Mouse (Mus musculus) midbrain, postnatal 0 days (tissue): ENCODE results near the gene Grifin. TPM values are rescaled to one million over a fixed set of nuclear protein-coding genes. Genes with fewer than 3 reads are reported as not detected.

Experiments
- ATAC-seq: fragments of 200-750 bp; cut with Nextera tagmentation; 2 replicates; pipeline ENCODE4 v1.8.0; 2017; ENCODE audit warnings: moderate number of reproducible peaks, mild to moderate bottlenecking, moderate TSS enrichment, moderate library complexity; ENCODE audit not compliant: low FRiP score
- DNase-seq: peaks from one replicate; pipeline ENCODE4 v3.0.0-alpha.2; 2015; ENCODE audit warnings: low spot score
- H3K27ac ChIP-seq: fragments of 300-500 bp; sonication (generic); 2 replicates; pipeline ENCODE4 v1.5.1; 2014; ENCODE audit warnings: low read depth, mild to moderate bottlenecking, low read length, mixed read lengths
- H3K27me3 ChIP-seq: fragments of 300-500 bp; sonication (generic); 2 replicates; pipeline ENCODE4 v1.6.1; 2014; ENCODE audit warnings: low read length, control low read depth, mixed read lengths; ENCODE audit not compliant: insufficient read depth
- H3K36me3 ChIP-seq: fragments of 300-500 bp; sonication (generic); 2 replicates; pipeline ENCODE4 v1.6.1; 2014; ENCODE audit warnings: low read length, control low read depth, mixed read lengths; ENCODE audit not compliant: insufficient read depth
- H3K4me1 ChIP-seq: fragments of 300-500 bp; sonication (generic); 2 replicates; pipeline ENCODE4 v1.6.1; 2014; ENCODE audit warnings: mild to moderate bottlenecking, control low read depth, antibody characterized with exemption, low read length, mixed read lengths; ENCODE audit not compliant: insufficient read depth
- H3K4me2 ChIP-seq: fragments of 300-500 bp; sonication (generic); 2 replicates; pipeline ENCODE4 v1.6.1; 2014; ENCODE audit warnings: low read depth, mild to moderate bottlenecking, low read length, mixed read lengths; ENCODE audit not compliant: poor library complexity, severe bottlenecking
- H3K4me3 ChIP-seq: fragments of 300-500 bp; sonication (generic); 2 replicates; pipeline ENCODE4 v1.5.1; 2014; ENCODE audit warnings: low read depth, mild to moderate bottlenecking, low read length, moderate library complexity
- H3K9ac ChIP-seq: fragments of 300-500 bp; sonication (generic); replicated peaks from 2 replicates; pipeline ENCODE4 v1.6.1; 2014; ENCODE audit warnings: mild to moderate bottlenecking, low read length, moderate library complexity, mixed read lengths; ENCODE audit not compliant: poor library complexity, severe bottlenecking
- H3K9me3 ChIP-seq: fragments of 300-500 bp; sonication (generic); 2 replicates; pipeline ENCODE4 v1.6.1; 2016; ENCODE audit warnings: low read length, control low read depth
- CTCF ChIP-seq: IDR thresholded peaks from 2 replicates; pipeline ENCODE4 v1.5.1; 2016; ENCODE audit warnings: antibody characterized with exemption, mild to moderate bottlenecking
- WGBS: fragments of 180-500 bp; shearing (Covaris S2); extraction: QIAGEN DNeasy Blood & Tissue Kit; methylation state at CpG from one replicate; pipeline ENCODE4 v1.1.7; 2014; 5-methylcytosine and 5-hydroxymethylcytosine counted together
- polyA plus RNA-seq: library from polyadenylated mRNA; unstranded; fragments of >200 nt; fragmentation: Nextera tagmentation; extraction: Ambion mirVana; gene quantifications from 2 replicates; pipeline ENCODE4 v1.2.1, GENCODE M21; 2015
- total RNA-seq: library from RNA; depleted of rRNA; stranded (reverse); fragments of >200 nt; gene quantifications from 2 replicates; pipeline ENCODE4 v1.2.3, GENCODE M21; 2014

Grifin gene
- total and polyA plus RNA-seq, 2 experiments from 2014 or later, result not detected

DNA sequence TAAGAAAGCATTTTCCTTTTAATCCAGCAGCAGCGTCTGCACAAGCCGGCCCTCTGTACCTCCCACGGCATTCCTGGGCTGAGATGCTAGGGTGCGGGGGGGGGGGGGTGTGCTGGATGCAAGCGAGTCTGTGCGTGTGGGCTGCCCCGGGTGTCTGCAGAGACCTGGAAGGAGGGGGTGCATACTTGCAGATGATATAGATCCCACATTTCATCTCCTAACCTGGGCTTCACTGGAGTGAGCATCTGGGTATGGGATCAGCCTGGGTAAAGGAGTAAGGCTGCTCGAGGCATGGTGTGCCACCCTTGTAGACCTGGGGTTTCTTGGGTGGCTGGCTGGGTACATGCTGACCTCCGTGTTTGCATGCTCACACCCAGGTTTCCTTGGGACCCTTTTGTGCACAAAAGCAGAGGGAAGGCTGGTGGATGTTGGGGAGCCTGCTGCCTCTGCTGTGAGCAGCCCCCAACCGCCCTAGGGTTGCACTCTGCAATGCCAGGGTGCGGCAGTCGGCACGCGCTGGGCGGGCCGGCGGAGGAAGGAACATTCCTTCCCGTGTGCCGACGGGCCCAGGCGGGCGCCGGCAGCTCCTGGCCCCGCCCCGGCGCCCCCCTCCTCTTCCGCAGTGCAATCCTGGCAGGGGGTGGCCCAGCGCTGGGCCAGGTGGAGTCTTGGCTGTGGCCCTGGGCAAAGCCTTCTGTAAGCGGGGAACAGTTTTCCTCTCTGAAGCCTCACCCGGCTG lies 45.6 kb upstream of the Grifin start:
- Histone ChIP-seq H3K9ac (peak overlapping the region; percentile 57), H3K4me1 (peaks cover 19% of the 10 kb centered on the region), H3K4me2 (peak overlapping the region; percentile 94), H3K4me3 (peak overlapping the region; percentile 52), H3K9me3 (no peaks in the 10 kb centered on the region), H3K36me3 (no peaks in the 10 kb centered on the region), H3K27ac (peak overlapping the region; percentile 68), H3K27me3 (peaks cover 22% of the 10 kb centered on the region)
- ATAC-seq (no peak), DNase-seq (no peak)
- WGBS, result 5% methylated on average over 27 of the region's 30 CpGs
- TF ChIP-seq CTCF, result no peak

DNA sequence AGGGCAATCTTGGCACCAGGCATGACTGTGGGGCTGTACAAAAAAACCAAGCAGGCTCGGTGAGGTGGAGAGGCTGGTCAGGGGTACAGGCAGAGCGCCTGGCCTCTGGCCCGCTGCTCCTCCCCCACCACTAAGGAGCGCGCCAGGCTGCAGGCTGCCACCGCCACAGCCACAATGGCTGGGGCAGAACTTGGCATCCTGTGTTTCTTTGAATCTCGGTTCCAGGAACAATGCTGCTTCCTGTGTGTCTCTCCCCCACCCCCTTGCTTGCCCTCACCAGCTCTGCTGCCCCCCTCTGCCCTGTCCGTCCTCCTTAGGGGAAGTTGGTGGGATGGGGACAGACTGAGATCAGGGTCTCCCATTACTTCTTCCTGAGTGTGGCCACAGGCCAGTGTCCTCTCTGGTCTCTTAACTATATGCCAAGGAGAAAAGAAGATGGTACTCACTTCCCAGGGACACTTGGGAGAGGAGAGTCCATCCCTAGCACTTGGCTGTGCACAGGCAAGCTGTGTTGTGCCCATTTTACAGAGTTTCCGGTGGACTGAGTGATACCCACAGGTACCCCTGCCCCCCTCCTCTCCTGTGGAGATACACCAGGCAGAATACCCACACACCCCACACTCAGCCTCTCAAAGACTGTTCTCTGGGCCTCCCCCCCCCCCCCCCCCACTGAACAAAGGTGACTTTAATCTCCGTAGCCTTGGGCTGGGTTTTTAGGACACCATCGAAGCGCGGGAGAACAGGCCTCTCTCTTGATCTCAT lies 44.8 kb upstream of the Grifin start:
- peak overlapping the region; percentile 52 for H3K4me3 ChIP-seq
- H3K4me2 ChIP-seq, result peak overlapping the region; percentile 94
- H3K4me1 ChIP-seq, result peaks cover 17% of the 10 kb centered on the region
- no peaks in the 10 kb centered on the region for H3K9me3 ChIP-seq
- no peak for TF ChIP-seq CTCF
- DNase-seq, result peak; percentile 83
- peak overlapping the region; percentile 60; the same call in 1 of the 2 replicates for H3K9ac ChIP-seq
- 0 out of 2 replicates have a peak, but pooled peaks have one; percentile 33 for ATAC-seq
- peaks cover 22% of the 10 kb centered on the region for H3K27me3 ChIP-seq
- WGBS, result 10% methylated on average over 13 of the region's 13 CpGs
- peak overlapping the region; percentile 68 for H3K27ac ChIP-seq
- no peaks in the 10 kb centered on the region for H3K36me3 ChIP-seq

- peak overlapping the region; percentile 60; the same call in 1 of the 2 replicates for H3K9ac ChIP-seq
- peak overlapping the region; percentile 94 for H3K4me2 ChIP-seq
- H3K36me3 ChIP-seq, result no peaks in the 10 kb centered on the region
- WGBS, result 3% methylated on average over 16 of the region's 16 CpGs
- H3K27ac ChIP-seq, result peak overlapping the region; percentile 68
- no peak for TF ChIP-seq CTCF
- H3K27me3 ChIP-seq, result peaks cover 22% of the 10 kb centered on the region
- DNase-seq, result peak; percentile 84
- peak; percentile 38 for ATAC-seq
- H3K9me3 ChIP-seq, result no peaks in the 10 kb centered on the region
- peaks cover 17% of the 10 kb centered on the region for H3K4me1 ChIP-seq
- H3K4me3 ChIP-seq, result peak overlapping the region; percentile 52
Observed at GRCm38 (mm10) chr5:140608634-140609015, 43.8 kb upstream of the Grifin start.

DNA sequence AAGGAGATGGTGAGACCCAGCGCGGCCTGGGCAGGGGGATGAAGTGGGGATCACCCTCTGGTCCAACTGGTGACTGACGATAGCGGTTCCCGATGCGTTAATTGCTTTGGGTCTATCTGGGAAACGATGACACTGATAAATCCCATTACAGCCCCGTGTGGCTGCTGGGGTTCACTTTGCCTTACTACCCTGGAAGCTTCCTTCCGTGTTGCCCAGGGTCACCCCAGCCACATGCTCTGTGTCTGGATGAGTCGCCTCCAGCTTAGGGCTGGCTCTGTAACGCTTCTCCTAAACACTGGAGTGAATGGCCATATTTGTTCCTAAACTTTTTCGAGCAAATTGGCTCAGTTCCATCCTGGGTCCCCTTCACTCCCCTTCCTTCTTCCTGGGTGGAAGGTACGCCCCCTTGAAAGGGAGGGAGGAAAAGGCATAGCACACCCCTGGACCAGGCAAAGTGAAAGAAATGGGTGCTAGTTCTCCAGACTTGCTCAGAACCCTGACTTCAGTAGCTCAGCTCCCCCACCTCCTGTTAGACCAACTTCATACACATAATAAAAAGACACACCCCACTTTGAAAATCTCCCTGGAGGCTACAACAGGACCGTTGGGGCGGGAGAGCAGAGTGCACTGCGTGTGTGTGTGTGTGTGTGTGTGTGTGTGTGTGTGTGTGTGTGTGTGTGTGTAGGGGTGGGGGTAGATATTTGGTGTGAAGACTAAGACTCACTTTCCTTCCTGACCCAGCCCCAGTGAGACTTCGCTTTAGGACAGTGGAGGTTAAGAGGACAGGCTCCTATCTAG lies 43.2 kb upstream of the Grifin start:
- H3K27me3 ChIP-seq, result peaks cover 22% of the 10 kb centered on the region
- peaks cover 17% of the 10 kb centered on the region for H3K4me1 ChIP-seq
- peak overlapping the region; percentile 68 for H3K27ac ChIP-seq
- H3K9me3 ChIP-seq, result no peaks in the 10 kb centered on the region
- peak overlapping the region; percentile 94 for H3K4me2 ChIP-seq
- WGBS, result under 1% methylated on average over 16 of the region's 17 CpGs
- peak overlapping the region; percentile 52 for H3K4me3 ChIP-seq
- DNase-seq (no peak), ATAC-seq (no peak)
- TF ChIP-seq CTCF, result no peak
- H3K9ac ChIP-seq, result peak overlapping the region; percentile 60
- H3K36me3 ChIP-seq, result no peaks in the 10 kb centered on the region

DNA sequence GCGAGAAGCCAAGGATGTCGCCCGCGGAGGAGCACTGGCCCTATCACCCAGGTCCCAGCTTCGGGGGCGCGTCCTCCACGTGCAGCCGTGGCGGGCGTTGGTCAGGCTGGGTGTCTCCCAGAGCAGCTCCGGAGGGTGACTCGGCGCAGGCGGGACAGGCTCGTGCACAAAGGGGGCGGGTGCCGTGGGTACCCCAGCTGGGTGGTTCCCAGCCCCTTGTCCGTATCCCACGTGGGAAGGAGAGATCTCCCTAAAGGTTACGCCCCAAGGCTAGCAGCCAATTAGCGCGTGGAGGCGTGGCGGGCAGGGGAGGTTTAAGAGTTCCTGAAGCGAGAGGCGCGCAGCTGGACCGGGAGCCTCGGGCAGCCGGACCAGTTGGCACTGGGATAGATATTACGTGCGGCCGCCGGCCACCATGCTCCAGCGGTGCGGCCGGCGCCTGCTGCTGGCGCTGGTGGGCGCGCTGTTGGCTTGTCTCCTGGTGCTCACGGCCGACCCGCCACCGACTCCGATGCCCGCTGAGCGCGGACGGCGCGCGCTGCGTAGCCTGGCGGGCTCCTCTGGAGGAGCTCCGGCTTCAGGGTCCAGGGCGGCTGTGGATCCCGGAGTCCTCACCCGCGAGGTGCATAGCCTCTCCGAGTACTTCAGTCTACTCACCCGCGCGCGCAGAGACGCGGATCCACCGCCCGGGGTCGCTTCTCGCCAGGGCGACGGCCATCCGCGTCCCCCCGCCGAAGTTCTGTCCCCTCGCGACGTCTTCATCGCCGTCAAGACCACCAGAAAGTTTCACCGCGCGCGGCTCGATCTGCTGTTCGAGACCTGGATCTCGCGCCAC lies 42.3 kb upstream of the Grifin start, which contains the start of gene Lfng:
TSS of gene Lfng (plus strand) at position 320 of the 835 bp plus-strand sequence.
- Histone ChIP-seq H3K4me2 (peak within 1 kb of the TSS; percentile 94), H3K36me3 (no peaks in the 10 kb centered on the region), H3K9ac (peak within 1 kb of the TSS; percentile 60), H3K4me1 (peaks cover 16% of the 10 kb centered on the region), H3K4me3 (peak within 1 kb of the TSS; percentile 52), H3K27me3 (peaks cover 22% of the 10 kb centered on the region), H3K9me3 (no peaks in the 10 kb centered on the region), H3K27ac (peak within 1 kb of the TSS; percentile 68)
- TF ChIP-seq CTCF, result peak; percentile 37
- peak; percentile 91 for DNase-seq
- peak; percentile 45; the same call in 1 of the 2 replicates for ATAC-seq
- under 1% methylated on average over 82 of the region's 91 CpGs for WGBS
